Mouse (Mus musculus) myocyte (in vitro differentiated cells): ENCODE results near the gene Gm10409. TPM values are rescaled to one million over a fixed set of nuclear protein-coding genes. Genes with fewer than 3 reads are reported as not detected.
"Not testable (repeated sequence)": the region's sequence is repeated elsewhere in the genome, so short reads cannot be mapped to it uniquely, and the experiment has no call there.

Experiments used
- H3K27me3 ChIP-seq: one replicate; pipeline ENCODE4 v1.6.1; 2011; ENCODE audit not compliant: control insufficient read depth, insufficient read depth, insufficient read length
- H3K36me3 ChIP-seq: one replicate; pipeline ENCODE4 v1.6.1; 2011; ENCODE audit not compliant: control insufficient read depth, insufficient read depth
- H3K4me2 ChIP-seq: one replicate; pipeline ENCODE4 v1.6.1; 2011; ENCODE audit warnings: low read depth, control low read depth
- H3K4me3 ChIP-seq: one replicate; pipeline ENCODE4 v1.5.1; 2011; ENCODE audit warnings: mild to moderate bottlenecking, control low read depth, moderate library complexity
- H3K79me2 ChIP-seq: one replicate; pipeline ENCODE4 v1.6.1; 2011; ENCODE audit not compliant: control insufficient read depth, insufficient read depth
- H3ac ChIP-seq: one replicate; pipeline ENCODE4 v1.6.1; 2011; ENCODE audit not compliant: control insufficient read depth, insufficient read length
- polyA plus RNA-seq: library from polyadenylated mRNA; unstranded; fragments of >200 nt; fragmentation: generic; extraction: Trizol; gene quantifications from one replicate; pipeline ENCODE4 v1.2.1, GENCODE M21; 2012; ENCODE audit warnings: missing spikeins

Gene Gm10409
- not detected for polyA plus RNA-seq

GRCm38 (mm10) chr14:3412314-3412713 is at the start of gene Gm10409:
Gene Gm10409 (plus strand): TSS chr14:3412614.
- not testable (repeated sequence) for H3ac ChIP-seq, H3K79me2 ChIP-seq, H3K4me2 ChIP-seq, H3K27me3 ChIP-seq, H3K36me3 ChIP-seq, H3K4me3 ChIP-seq

- not testable (repeated sequence) for H3K27me3 ChIP-seq, H3K36me3 ChIP-seq, H3ac ChIP-seq, H3K79me2 ChIP-seq, H3K4me2 ChIP-seq, H3K4me3 ChIP-seq
These were observed 17.6 kb upstream of the Gm10409 start, which contains the start of gene Gm10413 for GRCm38 (mm10) chr14:3394793-3395192. Gene Gm10413 (plus strand): TSS chr14:3395093.

GRCm38 (mm10) chr14:3427803-3428202 is 15.4 kb downstream of the Gm10409 start, which contains the start of gene Gm3005:
Gene Gm3005 (plus strand): TSS chr14:3428103.
- not testable (repeated sequence) for H3K4me3 ChIP-seq, H3ac ChIP-seq, H3K4me2 ChIP-seq, H3K79me2 ChIP-seq, H3K27me3 ChIP-seq, H3K36me3 ChIP-seq

GRCm38 (mm10) chr14:3449079-3449478 is 36.7 kb downstream of the Gm10409 start, which contains the start of gene Gm10408:
Gene Gm10408 (plus strand): TSS chr14:3449379.
- not testable (repeated sequence) for H3K79me2 ChIP-seq, H3K36me3 ChIP-seq, H3K4me2 ChIP-seq, H3ac ChIP-seq, H3K4me3 ChIP-seq, H3K27me3 ChIP-seq

Other genes starting within 250 kb of the Gm10409 start
- not detected for gene Gm5795, start 224.4 kb upstream of the Gm10409 start, polyA plus RNA-seq
- not detected for gene D830030K20Rik, start 204.1 kb upstream of the Gm10409 start, polyA plus RNA-seq
- gene Gm2956, start 80.0 kb upstream of the Gm10409 start, polyA plus RNA-seq, result not detected
- gene Gm10413, start 17.5 kb upstream of the Gm10409 start, polyA plus RNA-seq, result not detected
- gene Gm3005, start 15.5 kb downstream of the Gm10409 start, polyA plus RNA-seq, result not detected
- gene Gm10408, start 36.8 kb downstream of the Gm10409 start, polyA plus RNA-seq, result not detected
- gene Gm3012, start 221.9 kb downstream of the Gm10409 start, polyA plus RNA-seq, result not detected
- not detected for gene Gm3020, start 239.4 kb downstream of the Gm10409 start, polyA plus RNA-seq